In the genomic region with DNA sequence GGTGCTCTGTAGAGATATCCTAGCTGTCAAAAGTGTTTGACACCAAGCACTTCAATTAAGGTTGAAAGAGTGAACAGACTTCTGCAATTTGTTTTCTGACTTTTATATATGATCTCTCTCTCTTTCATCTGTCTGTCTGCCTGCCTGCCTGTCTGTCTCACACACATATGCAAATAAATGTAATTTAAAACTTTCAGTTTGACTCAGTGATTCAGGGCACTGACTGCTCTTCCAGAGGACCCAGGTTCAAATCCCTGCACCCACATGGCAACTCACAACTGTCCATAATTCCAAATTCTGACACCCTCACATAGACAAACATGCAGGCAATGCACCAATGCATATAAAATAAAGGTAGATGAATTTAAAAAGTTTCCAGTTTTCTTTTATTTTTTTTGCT, we compare ENCODE assay signal across 17 mouse cellular contexts. TPM values are rescaled to one million over a fixed set of nuclear protein-coding genes. Genes with fewer than 3 reads are reported as not detected.
DNase-seq lines count a peak whose midpoint lies in the region; ATAC-seq and TF ChIP-seq lines count a peak whose summit lies in the region.
"Had no signal": no experiment of that assay in that cellular context is flagged by ENCODE, and none has a peak within 500 bp of the region (broad histone marks: within the 10 kb centered on the region; RNA-seq: fewer than 3 reads in every experiment).

No protein-coding gene starts in this region.

- H3K4me3 ChIP-seq in heart, embryonic 10.5 days: no peak overlapping the region
- H3K4me3 ChIP-seq in heart, embryonic 12.5 days: no peak overlapping the region
- H3K4me3 ChIP-seq in liver, embryonic 11.5 days (ENCODE audit: low read depth, low read length): no peak overlapping the region
- no peak overlapping the region for H3K4me3 ChIP-seq in liver, embryonic 12.5 days
- H3K4me3 ChIP-seq in limb, embryonic 10.5 days: no peak overlapping the region
- H3K4me3 ChIP-seq in kidney, adult 2 months (ENCODE audit: insufficient read depth, low read depth, low read length): no peak overlapping the region
- H3K4me3 ChIP-seq: embryonic facial prominence, embryonic 10.5 days; embryonic facial prominence, embryonic 12.5 days; forebrain, embryonic 12.5 days had no signal

- H3K4me2 ChIP-seq in heart, embryonic 12.5 days: no peak overlapping the region
- no peak overlapping the region for H3K4me2 ChIP-seq in liver, embryonic 11.5 days
- H3K4me2 ChIP-seq in liver, embryonic 12.5 days: no peak overlapping the region
- H3K4me2 ChIP-seq: embryonic facial prominence, embryonic 12.5 days; forebrain, embryonic 12.5 days had no signal

- H3K4me1 ChIP-seq in heart, embryonic 10.5 days: peaks cover 6% of the 10 kb centered on the region
- H3K4me1 ChIP-seq in heart, embryonic 12.5 days (replicated peaks): peaks cover 13% of the 10 kb centered on the region
- H3K4me1 ChIP-seq in liver, embryonic 11.5 days (replicated peaks; ENCODE audit: control insufficient read depth, insufficient read depth, low read length): peaks cover 5% of the 10 kb centered on the region; the same call in 1 of the 2 replicates
- H3K4me1 ChIP-seq in liver, embryonic 12.5 days: peaks cover 22% of the 10 kb centered on the region
- H3K4me1 ChIP-seq in limb, embryonic 10.5 days: peaks cover 11% of the 10 kb centered on the region
- peaks cover 13% of the 10 kb centered on the region for H3K4me1 ChIP-seq in kidney, adult 2 months (ENCODE audit: control insufficient read depth, insufficient read depth, low read length)

- ATAC-seq in cerebellum, adult (ENCODE audit: insufficient number of reproducible peaks, low FRiP score, low TSS enrichment): no peak
- no peak for ATAC-seq in heart, embryonic 12.5 days (ENCODE audit: insufficient number of reproducible peaks, low FRiP score)
- no peak for ATAC-seq in liver, embryonic 11.5 days (replicated peaks; ENCODE audit: low FRiP score)
- no peak for ATAC-seq in liver, embryonic 12.5 days
- ATAC-seq: forebrain, embryonic 14.5 days; forebrain, embryonic 16.5 days; Patski had no signal

- H3K27me3 ChIP-seq in heart, embryonic 10.5 days (ENCODE audit: insufficient read depth, poor library complexity, severe bottlenecking): 0 out of 2 replicates have a peak, but pooled peaks cover 4% of the 10 kb centered on the region
- H3K27me3 ChIP-seq in heart, embryonic 12.5 days (replicated peaks): no peaks in the 10 kb centered on the region
- H3K27me3 ChIP-seq in liver, embryonic 11.5 days (replicated peaks; ENCODE audit: control insufficient read depth, insufficient read depth, low read length): peaks cover 12% of the 10 kb centered on the region
- H3K27me3 ChIP-seq in liver, embryonic 12.5 days (replicated peaks): peaks cover 17% of the 10 kb centered on the region
- no peaks in the 10 kb centered on the region for H3K27me3 ChIP-seq in limb, embryonic 10.5 days (ENCODE audit: low read depth, poor library complexity, severe bottlenecking)
- no peaks in the 10 kb centered on the region for H3K27me3 ChIP-seq in kidney, adult 2 months (replicated peaks; ENCODE audit: control insufficient read depth, insufficient read depth, low read length)
- H3K27me3 ChIP-seq: embryonic facial prominence, embryonic 12.5 days had no signal

- no peak for TF ChIP-seq POLR2A in kidney, adult 2 months (IDR thresholded peaks at IDR 0.05; ENCODE audit: low read depth, low read length)

- H3K9ac ChIP-seq in heart, embryonic 12.5 days: no peak overlapping the region
- no peak overlapping the region for H3K9ac ChIP-seq in liver, embryonic 11.5 days (ENCODE audit: low read depth, low read length)
- H3K9ac ChIP-seq in liver, embryonic 12.5 days: no peak overlapping the region
- H3K9ac ChIP-seq: embryonic facial prominence, embryonic 12.5 days; forebrain, embryonic 12.5 days had no signal

- H3K9me3 ChIP-seq in heart, embryonic 10.5 days: no peaks in the 10 kb centered on the region
- H3K9me3 ChIP-seq in heart, embryonic 12.5 days (replicated peaks): no peaks in the 10 kb centered on the region
- H3K9me3 ChIP-seq in liver, embryonic 11.5 days (ENCODE audit: control insufficient read depth, low read length): no peaks in the 10 kb centered on the region
- H3K9me3 ChIP-seq in liver, embryonic 12.5 days (replicated peaks): no peaks in the 10 kb centered on the region
- no peaks in the 10 kb centered on the region for H3K9me3 ChIP-seq in limb, embryonic 10.5 days (replicated peaks)
- H3K9me3 ChIP-seq: embryonic facial prominence, embryonic 10.5 days; embryonic facial prominence, embryonic 12.5 days; forebrain, embryonic 12.5 days; G1E had no signal

- no peak for TF ChIP-seq CTCF in kidney, adult 2 months (conservative IDR thresholded peaks at IDR 0.05; ENCODE audit: insufficient read depth, insufficient read length, low read depth, low read length)

- no peak overlapping the region for H3K27ac ChIP-seq in heart, embryonic 10.5 days
- no peak overlapping the region for H3K27ac ChIP-seq in heart, embryonic 12.5 days (ENCODE audit: poor library complexity, severe bottlenecking)
- no peak overlapping the region for H3K27ac ChIP-seq in liver, embryonic 11.5 days (ENCODE audit: low read depth, low read length)
- H3K27ac ChIP-seq in liver, embryonic 12.5 days: no peak overlapping the region
- no peak overlapping the region for H3K27ac ChIP-seq in limb, embryonic 10.5 days
- no peak overlapping the region for H3K27ac ChIP-seq in kidney, adult 2 months (ENCODE audit: insufficient read depth, low read depth, low read length)
- H3K27ac ChIP-seq: embryonic facial prominence, embryonic 10.5 days; embryonic facial prominence, embryonic 12.5 days; forebrain, embryonic 12.5 days had no signal

- H3K36me3 ChIP-seq in heart, embryonic 10.5 days: no peaks in the 10 kb centered on the region
- H3K36me3 ChIP-seq in heart, embryonic 12.5 days: no peaks in the 10 kb centered on the region
- no peaks in the 10 kb centered on the region for H3K36me3 ChIP-seq in liver, embryonic 11.5 days (ENCODE audit: control insufficient read depth, insufficient read depth, low read length)
- no peaks in the 10 kb centered on the region for H3K36me3 ChIP-seq in liver, embryonic 12.5 days
- no peaks in the 10 kb centered on the region for H3K36me3 ChIP-seq in limb, embryonic 10.5 days
- H3K36me3 ChIP-seq in kidney, adult 2 months (ENCODE audit: control insufficient read depth, insufficient read depth, low read length): no peaks in the 10 kb centered on the region
- H3K36me3 ChIP-seq: embryonic facial prominence, embryonic 10.5 days; embryonic facial prominence, embryonic 12.5 days; forebrain, embryonic 12.5 days had no signal

- DNase-seq in cerebellum, adult 11-12 months: peak; percentile 2
- DNase-seq in heart, embryonic 10.5 days (ENCODE audit: low spot score): peak; percentile 56
- peak; percentile 11 for DNase-seq in liver, embryonic 11.5 days (ENCODE audit: low spot score)
- DNase-seq in limb, embryonic 10.5 days (ENCODE audit: low spot score): peak; percentile 15
- no peak for DNase-seq in kidney, adult 2 months
- DNase-seq: adrenal gland, adult 8-10 months had no signal

RNA-seq across cellular contexts. Expression of a gene that starts 4.8 kb away (rescaled TPM):
- polyA plus RNA-seq in heart, embryonic 10.5 days (2016; fragmentation: Nextera tagmentation; extraction: Ambion mirVana): 18.2 and 31.3 TPM in 2 replicates
- 36.8 and 38.2 TPM in 2 replicates for polyA plus RNA-seq in heart, embryonic 12.5 days (2016; fragmentation: Nextera tagmentation; extraction: Ambion mirVana)
- 28.3 and 32.1 TPM in 2 replicates for polyA plus RNA-seq in liver, embryonic 11.5 days (2014; fragmentation: Nextera tagmentation; extraction: Ambion mirVana)
- polyA plus RNA-seq in liver, embryonic 12.5 days (2016; fragmentation: Nextera tagmentation; extraction: Ambion mirVana): 21.1 and 22.6 TPM in 2 replicates
- 5.9 and 7.4 TPM in 2 replicates for polyA plus RNA-seq in limb, embryonic 10.5 days (2016; fragmentation: Nextera tagmentation; extraction: Ambion mirVana)
- 0.92 and 0.95 TPM in 2 replicates for polyA plus RNA-seq in kidney, adult 2 months (2012; rRNA removed)
- polyA plus RNA-seq: C2C12 had no signal

RNA-seq across cellular contexts. Expression of a gene that starts 6.8 kb away (rescaled TPM):
- 0.03 and 0.04 TPM in 2 replicates for polyA plus RNA-seq in heart, embryonic 10.5 days (2016; fragmentation: Nextera tagmentation; extraction: Ambion mirVana)
- polyA plus RNA-seq in heart, embryonic 12.5 days (2016; fragmentation: Nextera tagmentation; extraction: Ambion mirVana): 0.06 and 0.14 TPM in 2 replicates
- polyA plus RNA-seq in liver, embryonic 11.5 days (2014; fragmentation: Nextera tagmentation; extraction: Ambion mirVana): 0.12 TPM in 2 replicates
- 0.06 and 0.13 TPM in 2 replicates for polyA plus RNA-seq in liver, embryonic 12.5 days (2016; fragmentation: Nextera tagmentation; extraction: Ambion mirVana)
- 0.05 and 0.06 TPM in 2 replicates for polyA plus RNA-seq in limb, embryonic 10.5 days (2016; fragmentation: Nextera tagmentation; extraction: Ambion mirVana)
- polyA plus RNA-seq in kidney, adult 2 months (2012; rRNA removed): 0.05 TPM in 1 of 2 replicates, not detected in the other
- polyA plus RNA-seq: C2C12 had no signal

RNA-seq across cellular contexts. Expression of a gene that starts 39.3 kb away (rescaled TPM):
- polyA plus RNA-seq in heart, embryonic 10.5 days (2016; fragmentation: Nextera tagmentation; extraction: Ambion mirVana): 112 and 124 TPM in 2 replicates
- polyA plus RNA-seq in heart, embryonic 12.5 days (2016; fragmentation: Nextera tagmentation; extraction: Ambion mirVana): 87.3 and 91.9 TPM in 2 replicates
- 124 and 128 TPM in 2 replicates for polyA plus RNA-seq in liver, embryonic 11.5 days (2014; fragmentation: Nextera tagmentation; extraction: Ambion mirVana)
- polyA plus RNA-seq in liver, embryonic 12.5 days (2016; fragmentation: Nextera tagmentation; extraction: Ambion mirVana): 70.3 and 75.2 TPM in 2 replicates
- 149 and 158 TPM in 2 replicates for polyA plus RNA-seq in limb, embryonic 10.5 days (2016; fragmentation: Nextera tagmentation; extraction: Ambion mirVana)
- polyA plus RNA-seq in kidney, adult 2 months (2012; rRNA removed): 199 and 226 TPM in 2 replicates
